Mouse (Mus musculus) midbrain, postnatal 0 days (tissue): ENCODE measurements around the gene Rpgr. TPM values are rescaled to one million over a fixed set of nuclear protein-coding genes. Genes with fewer than 3 reads are reported as not detected.

ENCODE experiments used
- ATAC-seq: fragments of 200-750 bp; cut with Nextera tagmentation; 2 replicates; pipeline ENCODE4 v1.8.0; 2017; ENCODE audit warnings: moderate number of reproducible peaks, mild to moderate bottlenecking, moderate TSS enrichment, moderate library complexity; ENCODE audit not compliant: low FRiP score
- DNase-seq: peaks from one replicate; pipeline ENCODE4 v3.0.0-alpha.2; 2015; ENCODE audit warnings: low spot score
- H3K27ac ChIP-seq: fragments of 300-500 bp; sonication (generic); 2 replicates; pipeline ENCODE4 v1.5.1; 2014; ENCODE audit warnings: low read depth, mild to moderate bottlenecking, low read length, mixed read lengths
- H3K27me3 ChIP-seq: fragments of 300-500 bp; sonication (generic); 2 replicates; pipeline ENCODE4 v1.6.1; 2014; ENCODE audit warnings: low read length, control low read depth, mixed read lengths; ENCODE audit not compliant: insufficient read depth
- H3K36me3 ChIP-seq: fragments of 300-500 bp; sonication (generic); 2 replicates; pipeline ENCODE4 v1.6.1; 2014; ENCODE audit warnings: low read length, control low read depth, mixed read lengths; ENCODE audit not compliant: insufficient read depth
- H3K4me1 ChIP-seq: fragments of 300-500 bp; sonication (generic); 2 replicates; pipeline ENCODE4 v1.6.1; 2014; ENCODE audit warnings: mild to moderate bottlenecking, control low read depth, antibody characterized with exemption, low read length, mixed read lengths; ENCODE audit not compliant: insufficient read depth
- H3K4me2 ChIP-seq: fragments of 300-500 bp; sonication (generic); 2 replicates; pipeline ENCODE4 v1.6.1; 2014; ENCODE audit warnings: low read depth, mild to moderate bottlenecking, low read length, mixed read lengths; ENCODE audit not compliant: poor library complexity, severe bottlenecking
- H3K4me3 ChIP-seq: fragments of 300-500 bp; sonication (generic); 2 replicates; pipeline ENCODE4 v1.5.1; 2014; ENCODE audit warnings: low read depth, mild to moderate bottlenecking, low read length, moderate library complexity
- H3K9ac ChIP-seq: fragments of 300-500 bp; sonication (generic); replicated peaks from 2 replicates; pipeline ENCODE4 v1.6.1; 2014; ENCODE audit warnings: mild to moderate bottlenecking, low read length, moderate library complexity, mixed read lengths; ENCODE audit not compliant: poor library complexity, severe bottlenecking
- H3K9me3 ChIP-seq: fragments of 300-500 bp; sonication (generic); 2 replicates; pipeline ENCODE4 v1.6.1; 2016; ENCODE audit warnings: low read length, control low read depth
- CTCF ChIP-seq: IDR thresholded peaks from 2 replicates; pipeline ENCODE4 v1.5.1; 2016; ENCODE audit warnings: antibody characterized with exemption, mild to moderate bottlenecking
- WGBS: fragments of 180-500 bp; shearing (Covaris S2); extraction: QIAGEN DNeasy Blood & Tissue Kit; methylation state at CpG from one replicate; pipeline ENCODE4 v1.1.7; 2014; 5-methylcytosine and 5-hydroxymethylcytosine counted together
- polyA plus RNA-seq: library from polyadenylated mRNA; unstranded; fragments of >200 nt; fragmentation: Nextera tagmentation; extraction: Ambion mirVana; gene quantifications from 2 replicates; pipeline ENCODE4 v1.2.1, GENCODE M21; 2015
- total RNA-seq: library from RNA; depleted of rRNA; stranded (reverse); fragments of >200 nt; gene quantifications from 2 replicates; pipeline ENCODE4 v1.2.3, GENCODE M21; 2014

Gene Rpgr
- total and polyA plus RNA-seq, 2 experiments from 2014 or later, result 22.9 to 28.4 TPM

DNA sequence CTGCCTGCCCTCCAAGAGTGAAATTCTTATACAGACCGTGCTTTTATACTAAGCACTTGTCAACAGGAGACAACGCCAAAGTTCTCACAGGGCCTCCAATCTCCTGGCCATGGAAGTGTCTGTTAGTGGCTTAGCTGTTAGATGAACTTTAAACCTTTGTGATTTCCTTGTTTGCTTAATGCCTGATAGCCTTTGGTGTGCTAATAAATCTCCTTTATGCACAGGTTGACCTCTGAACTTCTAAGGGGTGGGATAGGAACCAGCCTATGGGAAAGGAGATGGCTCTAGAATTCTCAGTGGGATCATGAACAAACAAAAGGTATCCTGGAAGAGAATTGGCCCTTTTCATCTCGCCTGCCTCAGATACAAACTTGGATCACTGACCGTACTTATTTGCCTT is 22.8 kb upstream of the Rpgr start:
- WGBS, result 41% methylated on average over 4 of the region's 4 CpGs
- DNase-seq, result no peak
- H3K36me3 ChIP-seq, result no peaks in the 10 kb centered on the region
- H3K4me2 ChIP-seq, result no peak overlapping the region
- H3K27ac ChIP-seq, result no peak overlapping the region
- no peak for ATAC-seq
- H3K9me3 ChIP-seq, result no peaks in the 10 kb centered on the region
- TF ChIP-seq CTCF, result no peak
- H3K4me3 ChIP-seq, result no peak overlapping the region
- H3K4me1 ChIP-seq, result no peaks in the 10 kb centered on the region
- H3K27me3 ChIP-seq, result no peaks in the 10 kb centered on the region
- no peak overlapping the region for H3K9ac ChIP-seq

- TF ChIP-seq CTCF, result no peak
- DNase-seq (no peak), ATAC-seq (no peak)
- no peak overlapping the region for H3K4me2 ChIP-seq
- H3K4me3 ChIP-seq, result no peak overlapping the region
- no peaks in the 10 kb centered on the region for H3K27me3 ChIP-seq
- H3K9ac ChIP-seq, result no peak overlapping the region
- WGBS, result 65% methylated on average over 3 of the region's 3 CpGs
- H3K36me3 ChIP-seq, result no peaks in the 10 kb centered on the region
- H3K27ac ChIP-seq, result no peak overlapping the region
- H3K4me1 ChIP-seq, result no peaks in the 10 kb centered on the region
- no peaks in the 10 kb centered on the region for H3K9me3 ChIP-seq
These were observed 17.9 kb upstream of the Rpgr start for GRCm38 (mm10) chrX:10234617-10235016.

DNA sequence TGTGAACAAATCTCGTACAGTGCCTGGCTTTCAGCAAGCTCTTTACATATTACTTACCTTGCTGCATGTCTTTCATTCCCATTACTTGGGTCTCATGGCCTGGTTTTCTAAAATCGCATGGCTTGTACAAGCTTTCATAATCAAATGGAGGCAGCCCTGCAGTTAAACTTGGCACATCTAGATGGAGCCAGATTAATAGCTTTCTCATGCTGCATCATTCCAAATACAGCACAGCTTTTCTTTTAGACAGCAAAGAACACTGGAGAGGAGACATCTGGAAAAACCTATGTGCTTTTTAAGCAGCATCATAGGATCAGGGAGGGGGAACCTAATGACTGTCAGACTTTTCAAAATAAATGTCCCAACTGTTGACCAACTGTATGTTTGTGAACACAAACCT is 16.3 kb upstream of the Rpgr start:
- peak; percentile 73 for TF ChIP-seq CTCF
- Histone ChIP-seq H3K9ac (no peak overlapping the region), H3K36me3 (no peaks in the 10 kb centered on the region), H3K27me3 (no peaks in the 10 kb centered on the region), H3K27ac (no peak overlapping the region), H3K4me2 (no peak overlapping the region), H3K4me1 (no peaks in the 10 kb centered on the region), H3K4me3 (no peak overlapping the region), H3K9me3 (no peaks in the 10 kb centered on the region)
- ATAC-seq (no peak), DNase-seq (peak; percentile 60)
- 61% methylated on average over 2 of the region's 2 CpGs for WGBS

- Histone ChIP-seq H3K9ac (no peak overlapping the region), H3K4me2 (no peak overlapping the region), H3K27me3 (no peaks in the 10 kb centered on the region), H3K36me3 (no peaks in the 10 kb centered on the region), H3K27ac (no peak overlapping the region), H3K4me3 (no peak overlapping the region), H3K9me3 (no peaks in the 10 kb centered on the region), H3K4me1 (no peaks in the 10 kb centered on the region)
- 65% methylated on average over 6 of the region's 6 CpGs for WGBS
- TF ChIP-seq CTCF, result no peak
- ATAC-seq, result no peak
- peak; percentile 42 for DNase-seq
These were observed 2.6 kb upstream of the Rpgr start for GRCm38 (mm10) chrX:10219281-10219680.

GRCm38 (mm10) chrX:10215972-10216371 is 748 bp downstream of the Rpgr start:
- Histone ChIP-seq H3K27ac (peak overlapping the region; percentile 83), H3K9me3 (no peaks in the 10 kb centered on the region), H3K36me3 (no peaks in the 10 kb centered on the region), H3K4me1 (no peaks in the 10 kb centered on the region), H3K27me3 (no peaks in the 10 kb centered on the region), H3K4me3 (peak overlapping the region; percentile 54), H3K4me2 (peak overlapping the region; percentile 34), H3K9ac (peak overlapping the region; percentile 67)
- DNase-seq (peak; percentile 56), ATAC-seq (peak; percentile 53; the same call in 1 of the 2 replicates)
- TF ChIP-seq CTCF, result no peak
- WGBS, result 27% methylated on average over 16 of the region's 16 CpGs

DNA sequence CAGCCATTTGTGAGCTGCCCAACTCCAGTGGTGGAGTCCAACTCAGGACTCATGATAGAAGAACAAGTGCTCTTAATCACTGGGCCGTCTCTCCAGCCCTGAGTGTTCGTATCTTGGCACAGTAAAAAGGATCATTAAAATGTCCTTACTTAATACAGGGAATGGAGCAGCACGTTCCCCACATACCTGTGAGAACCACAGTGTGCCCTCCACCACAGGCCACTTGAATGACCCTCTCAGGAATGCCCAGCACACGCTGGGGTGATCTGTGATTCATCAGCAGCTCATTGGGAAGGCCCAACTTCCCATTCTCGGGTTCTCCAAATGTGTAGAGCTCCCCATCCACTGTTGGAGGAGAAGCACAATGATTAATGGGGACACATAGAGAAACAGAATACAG is 10.8 kb downstream of the Rpgr start:
- 84% methylated on average over 5 of the region's 5 CpGs for WGBS

More for the DNA sequence above, 10.8 kb downstream of the Rpgr start:
- Histone ChIP-seq H3K4me3 (no peak overlapping the region), H3K9me3 (no peaks in the 10 kb centered on the region), H3K27me3 (no peaks in the 10 kb centered on the region), H3K4me1 (no peaks in the 10 kb centered on the region), H3K4me2 (no peak overlapping the region), H3K36me3 (peaks cover 6% of the 10 kb centered on the region; the same call in 1 of the 2 replicates), H3K9ac (no peak overlapping the region), H3K27ac (no peak overlapping the region)
- DNase-seq (no peak), ATAC-seq (no peak)
- TF ChIP-seq CTCF, result no peak
